Mouse (Mus musculus): ENCODE results near the gene Vezt. TPM values are rescaled to one million over a fixed set of nuclear protein-coding genes. Genes with fewer than 3 reads are reported as not detected.

Vezt gene
- polyA plus RNA-seq, 1 experiment from 2014 or later, result 25.7 TPM

DNA sequence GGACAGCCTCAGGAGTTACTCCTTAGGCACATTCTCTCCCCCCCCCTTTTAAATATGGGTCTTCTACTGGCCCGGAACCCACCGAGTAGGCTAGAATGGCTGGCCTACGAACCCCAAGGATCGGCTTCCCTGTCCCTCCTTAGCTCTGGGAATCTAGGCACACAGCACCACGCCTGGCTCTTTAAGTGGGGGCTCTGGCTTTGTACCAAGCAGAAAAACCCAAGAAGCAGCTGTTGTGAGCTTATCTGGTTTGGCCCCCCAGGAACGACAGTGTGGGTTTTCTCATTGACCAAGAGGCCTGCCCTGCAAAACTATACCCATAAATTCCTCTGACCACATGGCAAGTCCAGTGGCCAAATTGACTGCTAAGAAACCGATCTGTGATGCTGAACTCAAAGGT lies 82.1 kb downstream of the Vezt start:
- H3K27ac ChIP-seq (replicated peaks in 1 of 2; ENCODE audit: control insufficient read depth in 1 of 2, insufficient read depth in 1 of 2, low read depth in 2 of 2, low read length in 2 of 2), result no peak overlapping the region
- 86% methylated on average over 7 of the region's 7 CpGs for WGBS
- no peaks in the 10 kb centered on the region for H3K36me3 ChIP-seq (ENCODE audit: control insufficient read depth, insufficient read depth, low read length)
- no peak overlapping the region for H3K4me3 ChIP-seq (ENCODE audit: control insufficient read depth in 1 of 2, insufficient read depth in 1 of 2, low read depth in 1 of 2, low read length in 2 of 2)
- H3K4me1 ChIP-seq (ENCODE audit: control insufficient read depth in 2 of 2, insufficient read depth in 2 of 2, low read length in 2 of 2), result peaks cover 2 to 12% of the 10 kb centered on the region in 2 experiments; a peak in 3 of 4 replicates
- no peak overlapping the region for H3K4me2 ChIP-seq (ENCODE audit: low read length)
- ATAC-seq (ENCODE audit: insufficient number of reproducible peaks, insufficient read depth, low FRiP score, low read depth), result no peak
- no peaks in the 10 kb centered on the region for H3K9me3 ChIP-seq (ENCODE audit: control insufficient read depth, low read length)
- H3K9ac ChIP-seq (ENCODE audit: low read length), result no peak overlapping the region
- H3K27me3 ChIP-seq (ENCODE audit: control insufficient read depth, insufficient read depth, low read length), result no peaks in the 10 kb centered on the region

DNA sequence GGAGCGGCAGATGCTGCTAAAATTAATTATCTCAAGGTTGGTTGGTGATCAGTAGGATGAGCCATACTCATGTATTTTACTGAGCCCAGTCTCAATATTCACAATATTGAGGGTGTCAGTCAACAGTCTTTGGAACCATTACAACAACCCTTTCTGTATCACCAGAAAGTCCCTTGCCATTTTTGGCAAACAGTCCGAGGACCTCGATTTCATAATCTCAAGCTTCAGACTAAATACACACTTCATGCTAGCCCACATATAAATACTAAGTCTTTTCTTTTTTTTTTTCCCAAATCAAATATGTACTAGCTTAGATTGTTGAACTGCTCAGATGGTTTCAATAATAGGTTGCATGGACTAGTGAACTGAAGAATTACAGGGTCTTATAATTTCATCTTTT lies 84.6 kb downstream of the Vezt start:
- no peak overlapping the region for H3K4me2 ChIP-seq (ENCODE audit: low read length)
- no peak overlapping the region for H3K9ac ChIP-seq (ENCODE audit: low read length)
- H3K36me3 ChIP-seq (ENCODE audit: control insufficient read depth, insufficient read depth, low read length), result no peaks in the 10 kb centered on the region
- H3K27me3 ChIP-seq (ENCODE audit: control insufficient read depth, insufficient read depth, low read length), result no peaks in the 10 kb centered on the region
- H3K4me1 ChIP-seq (ENCODE audit: control insufficient read depth in 2 of 2, insufficient read depth in 2 of 2, low read length in 2 of 2), result peaks cover 2 to 12% of the 10 kb centered on the region in 2 experiments; a peak in 3 of 4 replicates
- H3K4me3 ChIP-seq (ENCODE audit: control insufficient read depth in 1 of 2, insufficient read depth in 1 of 2, low read depth in 1 of 2, low read length in 2 of 2), result no peak overlapping the region
- no peak overlapping the region for H3K27ac ChIP-seq (replicated peaks in 1 of 2; ENCODE audit: control insufficient read depth in 1 of 2, insufficient read depth in 1 of 2, low read depth in 2 of 2, low read length in 2 of 2)
- 83% methylated on average over 3 of the region's 3 CpGs for WGBS
- H3K9me3 ChIP-seq (ENCODE audit: control insufficient read depth, low read length), result no peaks in the 10 kb centered on the region
- no peak for ATAC-seq (ENCODE audit: insufficient number of reproducible peaks, insufficient read depth, low FRiP score, low read depth)

GRCm38 (mm10) chr10:93949921-93950320 lies 85.7 kb downstream of the Vezt start:
- ATAC-seq (ENCODE audit: insufficient number of reproducible peaks, insufficient read depth, low FRiP score, low read depth), result no peak
- no peaks in the 10 kb centered on the region for H3K9me3 ChIP-seq (ENCODE audit: control insufficient read depth, low read length)
- no peak overlapping the region for H3K4me2 ChIP-seq (ENCODE audit: low read length)
- no peaks in the 10 kb centered on the region for H3K36me3 ChIP-seq (ENCODE audit: control insufficient read depth, insufficient read depth, low read length)
- H3K4me1 ChIP-seq (ENCODE audit: control insufficient read depth in 2 of 2, insufficient read depth in 2 of 2, low read length in 2 of 2), result peaks cover 2 to 12% of the 10 kb centered on the region in 2 experiments; a peak in 3 of 4 replicates
- no peak overlapping the region for H3K27ac ChIP-seq (replicated peaks in 1 of 2; ENCODE audit: control insufficient read depth in 1 of 2, insufficient read depth in 1 of 2, low read depth in 2 of 2, low read length in 2 of 2)
- no peak overlapping the region for H3K9ac ChIP-seq (ENCODE audit: low read length)
- no peaks in the 10 kb centered on the region for H3K27me3 ChIP-seq (ENCODE audit: control insufficient read depth, insufficient read depth, low read length)
- WGBS, result 85% methylated on average over 2 of the region's 2 CpGs
- no peak overlapping the region for H3K4me3 ChIP-seq (ENCODE audit: control insufficient read depth in 1 of 2, insufficient read depth in 1 of 2, low read depth in 1 of 2, low read length in 2 of 2)

DNA sequence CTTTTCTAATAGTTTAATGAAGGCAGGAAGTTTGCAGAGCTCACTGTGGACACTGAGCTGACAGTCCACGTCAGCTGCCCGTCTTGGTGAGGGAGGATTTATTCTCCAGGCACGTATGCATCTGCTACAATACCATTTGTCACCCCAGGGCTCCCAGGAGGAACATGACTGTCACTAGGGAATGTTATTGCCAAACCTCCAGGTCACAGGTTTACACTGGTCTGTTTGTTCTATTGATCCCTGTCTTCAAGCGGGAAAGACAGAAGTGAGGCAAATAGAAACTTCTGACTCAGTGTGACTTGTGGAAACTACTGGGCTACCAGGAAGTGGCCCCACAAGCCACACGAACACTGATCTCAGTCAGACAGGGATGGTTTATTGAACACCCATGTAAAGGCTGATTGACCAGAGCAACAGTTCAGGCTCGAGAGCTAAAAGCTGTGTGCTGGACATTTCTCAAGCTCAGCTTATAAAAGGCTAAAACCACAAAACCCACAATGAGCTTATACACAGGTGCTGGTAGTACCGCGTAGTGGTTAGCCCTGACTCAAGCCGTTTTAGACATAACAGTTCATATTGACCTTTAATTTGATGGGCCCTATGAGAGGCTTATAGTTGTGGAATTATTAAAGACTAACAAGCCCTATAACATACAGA lies 89.6 kb downstream of the Vezt start:
- Histone ChIP-seq H3K27me3 (ENCODE audit: control insufficient read depth, insufficient read depth, low read length) (no peaks in the 10 kb centered on the region), H3K4me2 (ENCODE audit: low read length) (no peak overlapping the region), H3K27ac (replicated peaks in 1 of 2; ENCODE audit: control insufficient read depth in 1 of 2, insufficient read depth in 1 of 2, low read depth in 2 of 2, low read length in 2 of 2) (no peak overlapping the region), H3K36me3 (ENCODE audit: control insufficient read depth, insufficient read depth, low read length) (no peaks in the 10 kb centered on the region), H3K4me1 (ENCODE audit: control insufficient read depth in 2 of 2, insufficient read depth in 2 of 2, low read length in 2 of 2) (peaks cover 0 to 8% of the 10 kb centered on the region in 2 experiments; a peak in 2 of 4 replicates), H3K4me3 (ENCODE audit: control insufficient read depth in 1 of 2, insufficient read depth in 1 of 2, low read depth in 1 of 2, low read length in 2 of 2) (no peak overlapping the region), H3K9me3 (ENCODE audit: control insufficient read depth, low read length) (no peaks in the 10 kb centered on the region), H3K9ac (ENCODE audit: low read length) (no peak overlapping the region)
- WGBS, result 79% methylated on average over 9 of the region's 9 CpGs
- no peak for ATAC-seq (ENCODE audit: insufficient number of reproducible peaks, insufficient read depth, low FRiP score, low read depth)

- no peaks in the 10 kb centered on the region for H3K9me3 ChIP-seq (ENCODE audit: control insufficient read depth, low read length)
- H3K4me1 ChIP-seq (ENCODE audit: control insufficient read depth in 2 of 2, insufficient read depth in 2 of 2, low read length in 2 of 2), result peaks cover 0 to 12% of the 10 kb centered on the region in 2 experiments
- no peaks in the 10 kb centered on the region for H3K36me3 ChIP-seq (ENCODE audit: control insufficient read depth, insufficient read depth, low read length)
- H3K4me2 ChIP-seq (ENCODE audit: low read length), result no peak overlapping the region
- no peaks in the 10 kb centered on the region for H3K27me3 ChIP-seq (ENCODE audit: control insufficient read depth, insufficient read depth, low read length)
- whole genome bisulfite sequencing, result 24% methylated on average over 4 of the region's 4 CpGs
- H3K27ac ChIP-seq (replicated peaks in 1 of 2; ENCODE audit: control insufficient read depth in 1 of 2, insufficient read depth in 1 of 2, low read depth in 2 of 2, low read length in 2 of 2), result no peak overlapping the region
- H3K4me3 ChIP-seq (ENCODE audit: control insufficient read depth in 1 of 2, insufficient read depth in 1 of 2, low read depth in 1 of 2, low read length in 2 of 2), result no peak overlapping the region
- no peak for ATAC-seq (ENCODE audit: insufficient number of reproducible peaks, insufficient read depth, low FRiP score, low read depth)
- H3K9ac ChIP-seq (ENCODE audit: low read length), result no peak overlapping the region
Measured at GRCm38 (mm10) chr10:93945364-93945763, 90.3 kb downstream of the Vezt start.

DNA sequence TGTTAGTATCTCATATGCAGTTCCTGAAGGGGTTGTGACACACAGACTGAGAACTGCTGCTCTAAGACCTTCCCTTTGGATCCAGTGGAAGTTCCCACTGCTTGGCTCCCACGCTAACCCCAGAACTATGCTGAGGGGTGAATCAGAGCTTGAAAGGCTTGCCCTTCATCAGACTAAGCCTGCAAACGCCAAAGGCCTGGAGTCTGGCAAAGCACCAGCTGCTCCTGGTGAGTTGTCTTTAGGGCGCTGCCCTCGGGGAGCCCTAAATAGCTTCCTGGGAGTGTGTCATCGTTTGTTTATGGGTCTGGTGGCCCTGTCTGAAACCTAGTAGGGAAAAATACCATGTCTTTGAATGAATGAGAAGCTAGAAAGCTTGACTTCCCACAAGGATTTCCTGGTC lies 91.4 kb downstream of the Vezt start:
- ATAC-seq (ENCODE audit: insufficient number of reproducible peaks, insufficient read depth, low FRiP score, low read depth), result no peak
- H3K4me2 ChIP-seq (ENCODE audit: low read length), result no peak overlapping the region
- no peak overlapping the region for H3K4me3 ChIP-seq (ENCODE audit: control insufficient read depth in 1 of 2, insufficient read depth in 1 of 2, low read depth in 1 of 2, low read length in 2 of 2)

GRCm38 (mm10) chr10:93940279-93940678 lies 95.3 kb downstream of the Vezt start:
- Histone ChIP-seq H3K4me2 (ENCODE audit: low read length) (no peak overlapping the region), H3K9ac (ENCODE audit: low read length) (no peak overlapping the region), H3K36me3 (ENCODE audit: control insufficient read depth, insufficient read depth, low read length) (no peaks in the 10 kb centered on the region), H3K9me3 (ENCODE audit: control insufficient read depth, low read length) (no peaks in the 10 kb centered on the region), H3K27me3 (ENCODE audit: control insufficient read depth, insufficient read depth, low read length) (no peaks in the 10 kb centered on the region), H3K4me3 (ENCODE audit: control insufficient read depth in 1 of 2, insufficient read depth in 1 of 2, low read depth in 1 of 2, low read length in 2 of 2) (no peak overlapping the region), H3K27ac (replicated peaks in 1 of 2; ENCODE audit: control insufficient read depth in 1 of 2, insufficient read depth in 1 of 2, low read depth in 2 of 2, low read length in 2 of 2) (peak overlapping the region in 1 of 2 experiments; percentile 10; a peak in 1 of 4 replicates), H3K4me1 (ENCODE audit: control insufficient read depth in 2 of 2, insufficient read depth in 2 of 2, low read length in 2 of 2) (peaks cover 0 to 19% of the 10 kb centered on the region in 2 experiments)
- WGBS, result 45% methylated on average over 5 of the region's 5 CpGs
- no peak for ATAC-seq (ENCODE audit: insufficient number of reproducible peaks, insufficient read depth, low FRiP score, low read depth)

More for the DNA sequence above, 91.4 kb downstream of the Vezt start:
- no peaks in the 10 kb centered on the region for H3K9me3 ChIP-seq (ENCODE audit: control insufficient read depth, low read length)
- no peak overlapping the region for H3K9ac ChIP-seq (ENCODE audit: low read length)
- H3K36me3 ChIP-seq (ENCODE audit: control insufficient read depth, insufficient read depth, low read length), result no peaks in the 10 kb centered on the region
- H3K27me3 ChIP-seq (ENCODE audit: control insufficient read depth, insufficient read depth, low read length), result no peaks in the 10 kb centered on the region
- H3K27ac ChIP-seq (replicated peaks in 1 of 2; ENCODE audit: control insufficient read depth in 1 of 2, insufficient read depth in 1 of 2, low read depth in 2 of 2, low read length in 2 of 2), result no peak overlapping the region; a peak in 1 of 4 replicates
- WGBS, result 30% methylated on average over 5 of the region's 5 CpGs
- H3K4me1 ChIP-seq (ENCODE audit: control insufficient read depth in 2 of 2, insufficient read depth in 2 of 2, low read length in 2 of 2), result peaks cover 0 to 19% of the 10 kb centered on the region in 2 experiments

GRCm38 (mm10) chr10:93939676-93940075 lies 95.9 kb downstream of the Vezt start:
- H3K4me1 ChIP-seq (ENCODE audit: control insufficient read depth in 2 of 2, insufficient read depth in 2 of 2, low read length in 2 of 2), result peaks cover 0 to 19% of the 10 kb centered on the region in 2 experiments
- H3K4me3 ChIP-seq (ENCODE audit: control insufficient read depth in 1 of 2, insufficient read depth in 1 of 2, low read depth in 1 of 2, low read length in 2 of 2), result no peak overlapping the region
- H3K9me3 ChIP-seq (ENCODE audit: control insufficient read depth, low read length), result no peaks in the 10 kb centered on the region
- ATAC-seq (ENCODE audit: insufficient number of reproducible peaks, insufficient read depth, low FRiP score, low read depth), result no peak
- H3K27me3 ChIP-seq (ENCODE audit: control insufficient read depth, insufficient read depth, low read length), result no peaks in the 10 kb centered on the region
- no peak overlapping the region for H3K4me2 ChIP-seq (ENCODE audit: low read length)
- no peaks in the 10 kb centered on the region for H3K36me3 ChIP-seq (ENCODE audit: control insufficient read depth, insufficient read depth, low read length)
- H3K9ac ChIP-seq (ENCODE audit: low read length), result no peak overlapping the region
- peak overlapping the region in 1 of 2 experiments; percentile 10; a peak in 1 of 4 replicates for H3K27ac ChIP-seq (replicated peaks in 1 of 2; ENCODE audit: control insufficient read depth in 1 of 2, insufficient read depth in 1 of 2, low read depth in 2 of 2, low read length in 2 of 2)
- WGBS, result 87% methylated on average over 8 of the region's 8 CpGs
